15 mouse cellular contexts compared by ENCODE assay signal in the genomic region with DNA sequence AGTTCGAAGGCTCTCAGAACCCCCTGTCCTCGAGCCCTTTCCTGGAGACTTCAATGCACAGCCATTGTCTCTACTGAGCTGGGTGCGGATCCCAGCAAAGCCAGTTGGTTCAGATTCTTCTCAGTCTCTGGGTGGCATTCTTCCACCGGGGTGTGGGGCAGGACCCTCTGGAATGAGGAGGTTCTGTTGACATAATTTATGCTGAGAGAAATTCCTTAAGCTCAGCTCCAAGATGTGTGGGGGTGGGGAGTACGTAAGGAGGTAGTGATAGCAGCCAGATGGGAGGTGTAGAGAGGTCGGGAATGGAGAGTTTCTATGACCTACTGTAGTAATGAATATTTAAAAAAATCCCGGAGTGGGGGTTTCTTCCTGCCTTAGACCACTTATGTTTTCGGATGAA.
DNase-seq lines count a peak whose midpoint lies in the region; ATAC-seq lines count a peak whose summit lies in the region.
"Had no signal": no experiment of that assay in that cellular context is flagged by ENCODE, and none has a peak within 500 bp of the region (broad histone marks: within the 10 kb centered on the region; RNA-seq: fewer than 3 reads in every experiment).

No protein-coding gene starts in this region.

- H3K36me3 ChIP-seq in kidney, embryonic 15.5 days: no peaks in the 10 kb centered on the region
- no peaks in the 10 kb centered on the region for H3K36me3 ChIP-seq in embryonic facial prominence, embryonic 14.5 days (ENCODE audit: control insufficient read depth, insufficient read depth, low read length)
- H3K36me3 ChIP-seq: neural tube, embryonic 13.5 days had no signal

- no peak overlapping the region for H3K4me3 ChIP-seq in kidney, embryonic 15.5 days (replicated peaks)
- no peak overlapping the region for H3K4me3 ChIP-seq in embryonic facial prominence, embryonic 14.5 days (ENCODE audit: low read depth, low read length)
- H3K4me3 ChIP-seq: neural tube, embryonic 13.5 days had no signal

- WGBS in kidney, embryonic 15.5 days: 43% methylated on average over 8 of the region's 8 CpGs
- WGBS in embryonic facial prominence, embryonic 14.5 days: 41% methylated on average over 8 of the region's 8 CpGs

- peaks cover 34% of the 10 kb centered on the region for H3K4me1 ChIP-seq in kidney, embryonic 15.5 days
- H3K4me1 ChIP-seq in embryonic facial prominence, embryonic 14.5 days (ENCODE audit: control insufficient read depth, insufficient read depth, low read length): peaks cover 6% of the 10 kb centered on the region; the same call in 1 of the 2 replicates

- DNase-seq in kidney, adult 9 months: no peak
- DNase-seq in ES-CJ7 (ENCODE audit: low read depth, low spot score): peak; percentile 85
- DNase-seq in embryonic facial prominence, embryonic 14.5 days (ENCODE audit: low spot score): peak; percentile 68
- DNase-seq in lung, postnatal 25 days (ENCODE audit: low spot score): peak; percentile 25
- DNase-seq in neural tube, embryonic 10.5 days (ENCODE audit: extremely low spot score, low spot score): no peak
- DNase-seq in ovary, postnatal 14 days (ENCODE audit: low spot score): no peak
- DNase-seq: adrenal gland, postnatal 36 days; cerebellum, adult 9-10 months; gastrocnemius, postnatal 14 days; kidney, adult 2 months had no signal

- H3K27me3 ChIP-seq in kidney, embryonic 15.5 days: no peaks in the 10 kb centered on the region
- H3K27me3 ChIP-seq in embryonic facial prominence, embryonic 14.5 days (replicated peaks; ENCODE audit: control insufficient read depth, insufficient read depth, low read length): no peaks in the 10 kb centered on the region
- H3K27me3 ChIP-seq: neural tube, embryonic 13.5 days had no signal

- no peak overlapping the region for H3K4me2 ChIP-seq in kidney, embryonic 15.5 days
- no peak overlapping the region for H3K4me2 ChIP-seq in embryonic facial prominence, embryonic 14.5 days (ENCODE audit: low read depth, low read length)
- H3K4me2 ChIP-seq: heart, embryonic 11.5 days; liver, embryonic 11.5 days; neural tube, embryonic 13.5 days had no signal

- 0 out of 2 replicates have a peak, but pooled peaks have one; percentile 12 for ATAC-seq in kidney, embryonic 15.5 days (replicated peaks; ENCODE audit: low FRiP score)
- peak; percentile 45 for ATAC-seq in embryonic facial prominence, embryonic 14.5 days (ENCODE audit: low read depth)
- ATAC-seq: midbrain, embryonic 16.5 days had no signal

- H3K27ac ChIP-seq in kidney, embryonic 15.5 days: peak overlapping the region; percentile 52; the same call in 1 of the 2 replicates
- no peak overlapping the region for H3K27ac ChIP-seq in embryonic facial prominence, embryonic 14.5 days (replicated peaks; ENCODE audit: low read depth, low read length)
- H3K27ac ChIP-seq: neural tube, embryonic 13.5 days had no signal

- H3K9me3 ChIP-seq in kidney, embryonic 15.5 days (replicated peaks): no peaks in the 10 kb centered on the region
- no peaks in the 10 kb centered on the region for H3K9me3 ChIP-seq in embryonic facial prominence, embryonic 14.5 days (ENCODE audit: control insufficient read depth, low read length)
- H3K9me3 ChIP-seq: neural tube, embryonic 13.5 days had no signal

- no peak overlapping the region for H3K9ac ChIP-seq in kidney, embryonic 15.5 days
- H3K9ac ChIP-seq in embryonic facial prominence, embryonic 14.5 days (ENCODE audit: low read depth, low read length): no peak overlapping the region
- H3K9ac ChIP-seq: neural tube, embryonic 13.5 days had no signal

Comparison
In these comparisons a context has a peak if more than half of its experiments do, and no peak if none do; other contexts are left out.
1. DNase-seq: peak in ES-CJ7 (single experiment), embryonic facial prominence, embryonic 14.5 days (single experiment) and lung, postnatal 25 days (single experiment); none in kidney, adult 9 months (single experiment), neural tube, embryonic 10.5 days (single experiment) and ovary, postnatal 14 days (single experiment).